ENCODE assay signal across 11 mouse cellular contexts in the genomic region with DNA sequence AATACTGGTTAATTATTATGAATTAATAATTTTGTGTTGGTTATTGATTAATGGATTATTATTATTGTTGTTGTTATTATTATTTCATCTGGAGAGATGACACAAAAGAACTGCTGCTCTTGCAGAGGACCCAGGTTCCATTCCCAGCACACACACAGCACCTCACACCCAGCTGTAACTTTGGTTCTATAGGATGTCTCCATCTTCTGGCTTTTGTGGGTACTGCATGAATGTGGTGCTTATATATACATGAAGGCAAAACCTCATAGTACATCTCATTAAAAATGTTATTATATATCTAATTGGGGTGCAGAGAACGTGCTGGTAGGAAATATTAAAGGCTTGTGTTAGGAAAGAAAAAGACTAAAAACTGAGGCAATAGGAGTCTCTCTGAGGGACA. TPM values are rescaled to one million over a fixed set of nuclear protein-coding genes. Genes with fewer than 3 reads are reported as not detected.
A peak's percentile ranks its signal among the peaks of the same experiment; 100 is the strongest.
DNase-seq lines count a peak whose midpoint lies in the region; TF ChIP-seq lines count a peak whose summit lies in the region.
"Had no signal": no experiment of that assay in that cellular context is flagged by ENCODE, and none has a peak within 500 bp of the region (broad histone marks: within the 10 kb centered on the region; RNA-seq: fewer than 3 reads in every experiment).

No protein-coding gene starts in this region.

- no peak for DNase-seq in layer of hippocampus, adult 2 months (ENCODE audit: low spot score in 2 of 2)
- DNase-seq in layer of hippocampus, postnatal 36 days: no peak
- peak; percentile 63 for DNase-seq in 3T3-L1 (ENCODE audit: low read depth, low spot score)
- peak; percentile 48 for DNase-seq in embryo, embryonic 10.5 days (ENCODE audit: low spot score)
- DNase-seq in adrenal gland, adult 2 months: no peak
- no peak for DNase-seq in testis, postnatal 14 days (ENCODE audit: low spot score)
- DNase-seq in neural tube, embryonic 10.5 days (ENCODE audit: extremely low spot score, low spot score): no peak
- DNase-seq: cerebellum, adult 11-12 months; heart, adult 11 months; lung, adult 18-20 months had no signal

- H3K4me1 ChIP-seq in E14TG2a.4 (replicated peaks; ENCODE audit: low read depth, low read length): no peaks in the 10 kb centered on the region

- TF ChIP-seq CTCF in layer of hippocampus, adult 2 months (conservative IDR thresholded peaks at IDR 0.05): peak; percentile 41
- TF ChIP-seq CTCF in E14TG2a.4 (conservative IDR thresholded peaks at IDR 0.05; ENCODE audit: low read length): peak; percentile 76

- no peak overlapping the region for H3K4me3 ChIP-seq in layer of hippocampus, adult 2 months
- no peak overlapping the region for H3K4me3 ChIP-seq in E14TG2a.4 (replicated peaks; ENCODE audit: low read length)

- H3K9me3 ChIP-seq in E14TG2a.4 (ENCODE audit: low read length): no peaks in the 10 kb centered on the region

- no peaks in the 10 kb centered on the region for H3K27me3 ChIP-seq in E14TG2a.4 (ENCODE audit: insufficient read depth, low read length)

- no peak overlapping the region for H3K27ac ChIP-seq in layer of hippocampus, adult 2 months

- no peaks in the 10 kb centered on the region for H3K36me3 ChIP-seq in E14TG2a.4 (ENCODE audit: insufficient read depth, low read length)

RNA-seq across cellular contexts. Expression of a gene that starts 11.8 kb away (rescaled TPM):
- not detected for total RNA-seq in layer of hippocampus, adult 2 months (2021)
- not detected for total RNA-seq in layer of hippocampus, postnatal 36 days (2021)
- total RNA-seq in adrenal gland, adult 2 months (2021): not detected
- polyA plus RNA-seq in adrenal gland, adult 2 months (2012; rRNA removed): not detected in 2 replicates

Comparison
In these comparisons a context has a peak if more than half of its experiments do, and no peak if none do; other contexts are left out.
1. DNase-seq: peak in 3T3-L1 (single experiment) and embryo, embryonic 10.5 days (single experiment); none in layer of hippocampus, adult 2 months (0 of 2), layer of hippocampus, postnatal 36 days (0 of 2), adrenal gland, adult 2 months (single experiment), testis, postnatal 14 days (single experiment) and neural tube, embryonic 10.5 days (single experiment).